Mouse (Mus musculus): ENCODE results near the gene Sdk1.

Sdk1 gene

DNA sequence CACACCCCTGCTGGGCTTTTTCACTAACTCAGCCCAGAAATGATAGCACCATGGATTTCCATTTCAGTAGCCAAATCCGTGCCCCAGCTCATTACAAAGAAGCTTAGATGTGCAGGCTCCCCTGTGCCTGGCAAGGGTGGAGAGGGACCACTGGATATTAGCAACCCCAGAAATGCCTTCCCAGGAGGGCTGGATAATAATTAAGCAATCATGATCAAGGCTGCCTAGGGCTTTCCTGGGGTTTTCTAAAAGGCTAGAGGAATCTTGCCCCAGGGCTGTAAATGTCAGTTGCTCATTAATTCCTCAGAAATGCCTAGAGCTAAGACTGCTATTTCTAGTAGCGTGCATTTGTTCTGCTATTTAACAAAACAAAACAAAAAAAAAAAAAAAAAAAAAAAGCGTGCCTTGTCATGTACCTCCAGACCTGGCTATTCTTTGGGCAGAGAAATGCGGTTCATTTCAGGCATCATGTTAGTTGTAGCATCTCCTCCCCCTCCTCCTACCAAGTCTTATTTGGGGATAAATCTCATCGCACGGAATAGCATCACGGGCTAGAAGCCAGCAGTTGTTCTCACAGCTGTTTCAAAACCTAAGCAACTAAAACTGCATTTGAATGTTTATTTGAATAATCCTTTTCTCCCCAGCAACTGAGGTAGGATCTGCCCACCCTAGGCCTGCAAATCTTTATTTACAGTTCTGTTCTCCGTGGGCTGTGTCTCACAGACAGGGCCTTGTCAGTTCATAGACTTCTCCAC, 617.3 kb downstream of the Sdk1 start:
- no peak for DNase-seq (ENCODE audit: low read depth, low spot score)
- H3K27me3 ChIP-seq (ENCODE audit: control insufficient read depth, insufficient read depth, low read length, poor library complexity, severe bottlenecking): no peaks in the 10 kb centered on the region
- H3K36me3 ChIP-seq (ENCODE audit: control insufficient read depth, insufficient read depth, low read length, poor library complexity, severe bottlenecking): no peaks in the 10 kb centered on the region

DNA sequence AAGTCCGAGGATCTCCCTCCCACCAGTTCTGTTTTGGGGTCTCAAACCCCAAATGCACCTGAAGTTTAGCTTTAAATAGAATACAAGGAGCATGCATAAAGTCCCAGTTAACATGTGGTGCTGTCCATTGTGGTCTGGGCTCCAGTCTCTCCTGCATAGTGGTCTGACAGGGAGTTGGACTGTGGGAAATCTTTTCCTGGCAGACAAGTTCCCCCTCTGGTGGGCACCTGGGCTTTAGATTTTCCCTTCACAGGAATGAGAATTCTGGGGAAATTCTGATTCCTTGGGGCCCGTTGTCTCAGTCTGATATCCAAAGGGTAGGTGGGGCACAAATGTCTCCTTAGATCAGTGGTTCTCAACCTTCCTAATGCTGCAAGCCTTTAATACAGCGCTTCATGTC, 624.8 kb downstream of the Sdk1 start:
- no peaks in the 10 kb centered on the region for H3K36me3 ChIP-seq (ENCODE audit: control insufficient read depth, insufficient read depth, low read length, poor library complexity, severe bottlenecking)
- H3K27me3 ChIP-seq (ENCODE audit: control insufficient read depth, insufficient read depth, low read length, poor library complexity, severe bottlenecking): no peaks in the 10 kb centered on the region
- no peak for DNase-seq (ENCODE audit: low read depth, low spot score)

DNA sequence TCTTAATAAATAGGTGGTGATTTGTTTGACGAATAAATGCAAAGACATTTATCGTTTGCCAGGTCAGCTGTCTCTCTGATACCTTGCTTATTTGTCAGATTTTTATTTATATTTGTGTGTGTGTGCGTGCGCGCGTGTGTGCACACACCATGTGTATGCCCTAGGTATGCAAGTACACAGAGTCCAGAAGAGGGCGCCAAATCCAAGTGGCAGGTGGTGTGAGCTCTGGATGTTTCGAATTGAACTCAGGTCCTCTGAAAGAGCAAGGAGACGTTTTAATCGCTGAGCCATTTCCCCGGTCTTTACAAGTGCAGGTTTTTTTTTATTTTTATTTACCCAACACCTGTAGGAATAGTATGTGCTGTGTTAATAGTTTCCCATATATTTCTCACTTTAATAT, 632.5 kb downstream of the Sdk1 start:
- Histone ChIP-seq H3K27me3 (ENCODE audit: control insufficient read depth, insufficient read depth, low read length, poor library complexity, severe bottlenecking) (no peaks in the 10 kb centered on the region), H3K36me3 (ENCODE audit: control insufficient read depth, insufficient read depth, low read length, poor library complexity, severe bottlenecking) (no peaks in the 10 kb centered on the region)
- no peak for DNase-seq (ENCODE audit: low read depth, low spot score)

DNA sequence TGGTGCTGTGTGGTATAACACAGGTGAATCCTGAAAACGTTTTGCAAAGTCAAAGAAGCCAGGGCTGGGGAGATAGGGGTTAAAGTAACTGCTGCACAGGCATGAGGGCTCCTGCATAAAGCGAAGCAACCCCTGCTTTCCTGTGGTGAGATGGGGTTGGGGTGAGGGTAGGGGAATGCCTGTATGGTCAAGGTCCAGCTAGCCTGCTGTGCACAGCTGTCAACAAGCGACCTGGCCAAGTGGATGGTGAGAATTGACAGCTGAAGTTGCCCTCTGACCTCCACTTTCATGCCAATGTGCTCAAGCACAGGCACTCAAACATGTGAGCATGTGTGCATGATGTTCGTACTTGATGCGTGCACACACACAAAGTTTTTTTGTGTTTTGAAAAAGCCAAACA, 639.4 kb downstream of the Sdk1 start:
- no peak for DNase-seq (ENCODE audit: low read depth, low spot score)
- Histone ChIP-seq H3K36me3 (ENCODE audit: control insufficient read depth, insufficient read depth, low read length, poor library complexity, severe bottlenecking) (no peaks in the 10 kb centered on the region), H3K27me3 (ENCODE audit: control insufficient read depth, insufficient read depth, low read length, poor library complexity, severe bottlenecking) (no peaks in the 10 kb centered on the region)

DNA sequence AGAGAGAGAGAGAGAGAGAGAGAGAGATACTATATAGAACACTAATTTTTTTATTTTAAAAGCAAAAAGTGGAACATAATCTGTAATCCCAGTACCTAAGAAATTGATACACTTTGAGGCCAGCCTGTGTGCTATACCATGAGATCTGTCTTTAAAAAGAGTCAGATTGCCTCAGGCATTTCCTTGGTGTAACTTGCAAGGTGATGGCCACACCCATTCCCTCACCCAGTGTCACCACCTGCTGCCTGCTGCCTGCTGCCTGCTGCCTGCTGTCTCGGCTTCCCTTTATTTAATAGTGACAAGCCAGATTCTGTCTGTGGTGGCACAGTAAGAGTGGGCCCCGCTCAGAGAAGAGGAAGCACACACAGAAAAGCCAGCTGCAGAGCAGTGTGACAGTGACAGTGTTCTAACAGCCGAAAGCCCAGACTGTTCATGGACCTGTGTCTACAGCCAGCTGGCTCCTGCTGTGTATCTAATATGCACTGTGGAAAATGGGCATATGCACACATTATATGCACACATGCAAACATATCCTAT, 642.9 kb downstream of the Sdk1 start:
- Histone ChIP-seq H3K27me3 (ENCODE audit: control insufficient read depth, insufficient read depth, low read length, poor library complexity, severe bottlenecking) (no peaks in the 10 kb centered on the region), H3K36me3 (ENCODE audit: control insufficient read depth, insufficient read depth, low read length, poor library complexity, severe bottlenecking) (no peaks in the 10 kb centered on the region)
- no peak for DNase-seq (ENCODE audit: low read depth, low spot score)

DNA sequence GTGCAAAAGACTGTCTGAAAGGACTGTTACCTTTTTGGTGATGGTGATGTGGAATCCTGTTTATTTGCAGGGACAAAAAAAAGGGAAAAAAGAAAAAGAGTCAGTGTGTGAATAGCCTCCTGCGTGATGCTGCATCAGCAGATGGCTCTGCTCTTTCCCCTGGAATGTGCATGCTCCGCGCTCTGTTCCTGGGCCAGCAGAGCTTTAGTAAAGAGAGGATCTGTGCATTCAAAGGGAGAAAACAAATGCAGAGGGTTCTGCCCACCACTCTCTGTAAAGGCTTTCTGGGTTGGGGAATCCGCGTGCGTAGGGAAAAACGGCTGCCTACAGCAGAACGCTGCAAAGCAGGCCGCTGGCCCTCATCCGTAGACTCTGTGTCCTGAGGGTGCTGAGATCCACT, 644.7 kb downstream of the Sdk1 start:
- Histone ChIP-seq H3K27me3 (ENCODE audit: control insufficient read depth, insufficient read depth, low read length, poor library complexity, severe bottlenecking) (no peaks in the 10 kb centered on the region), H3K36me3 (ENCODE audit: control insufficient read depth, insufficient read depth, low read length, poor library complexity, severe bottlenecking) (no peaks in the 10 kb centered on the region)
- no peak for DNase-seq (ENCODE audit: low read depth, low spot score)

DNA sequence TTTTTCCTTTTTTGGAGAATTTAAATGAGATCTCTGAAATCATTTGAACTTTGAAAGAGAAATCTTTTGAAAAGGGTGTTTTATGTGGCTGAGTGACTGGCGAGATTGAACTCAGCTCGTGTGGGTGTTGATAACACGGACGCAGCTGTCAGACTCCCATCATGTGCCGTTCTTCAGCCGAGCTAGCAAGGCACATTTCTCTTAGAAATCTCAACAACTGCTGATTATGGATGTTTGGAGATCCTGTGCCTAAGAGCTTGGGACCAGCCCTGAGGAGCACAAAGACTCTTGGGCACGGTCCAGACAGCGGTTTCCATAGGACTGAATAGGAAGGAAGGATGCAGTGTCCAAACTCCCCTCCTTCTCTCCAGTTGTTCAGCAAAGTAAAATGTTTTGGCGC, 648.5 kb downstream of the Sdk1 start:
- H3K27me3 ChIP-seq (ENCODE audit: control insufficient read depth, insufficient read depth, low read length, poor library complexity, severe bottlenecking): no peaks in the 10 kb centered on the region
- no peak for DNase-seq (ENCODE audit: low read depth, low spot score)
- H3K36me3 ChIP-seq (ENCODE audit: control insufficient read depth, insufficient read depth, low read length, poor library complexity, severe bottlenecking): no peaks in the 10 kb centered on the region

DNA sequence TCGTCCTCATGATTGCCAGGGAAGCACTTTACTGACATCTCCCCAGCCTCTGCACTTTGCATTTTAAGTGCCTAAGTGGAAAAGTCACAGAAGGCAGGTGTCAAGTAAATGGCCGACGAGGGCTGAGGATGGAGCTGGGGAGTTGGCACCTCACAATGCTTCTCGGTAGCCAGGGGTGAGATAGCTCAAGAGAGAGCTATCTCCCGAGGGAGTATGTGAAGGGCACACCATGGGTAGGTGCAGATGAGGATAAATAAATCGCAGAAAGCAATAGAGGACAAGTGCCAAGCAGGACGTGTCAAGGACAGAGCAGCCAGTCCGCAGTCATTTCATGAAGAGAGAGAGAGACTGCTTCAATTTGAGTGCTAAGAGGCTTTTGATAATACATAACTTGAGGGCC, 655.1 kb downstream of the Sdk1 start:
- H3K27me3 ChIP-seq (ENCODE audit: control insufficient read depth, insufficient read depth, low read length, poor library complexity, severe bottlenecking): no peaks in the 10 kb centered on the region
- DNase-seq (ENCODE audit: low read depth, low spot score): no peak

DNA sequence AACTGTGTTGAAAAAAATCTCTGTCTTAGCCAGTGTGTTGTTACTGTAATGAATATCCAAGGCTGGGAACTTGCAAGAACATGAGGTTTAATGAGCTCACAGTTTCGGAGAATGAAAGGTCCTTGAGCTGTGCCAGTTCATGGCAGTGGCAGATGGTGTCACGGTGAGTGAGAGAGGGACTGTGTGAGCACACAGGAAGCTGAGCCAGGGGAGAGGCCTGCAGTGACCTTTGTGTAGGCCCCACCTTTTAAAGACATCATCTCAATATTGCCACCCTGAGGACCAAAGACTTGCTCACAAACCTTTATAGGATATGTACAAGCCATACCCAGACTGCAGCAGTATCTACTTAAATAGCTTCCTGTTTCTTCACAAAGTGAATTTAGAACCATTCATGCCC, 656.2 kb downstream of the Sdk1 start:
- Histone ChIP-seq H3K36me3 (ENCODE audit: control insufficient read depth, insufficient read depth, low read length, poor library complexity, severe bottlenecking) (no peaks in the 10 kb centered on the region), H3K27me3 (ENCODE audit: control insufficient read depth, insufficient read depth, low read length, poor library complexity, severe bottlenecking) (no peaks in the 10 kb centered on the region)
- DNase-seq (ENCODE audit: low read depth, low spot score): no peak

More for the DNA sequence above, 655.1 kb downstream of the Sdk1 start:
- H3K36me3 ChIP-seq (ENCODE audit: control insufficient read depth, insufficient read depth, low read length, poor library complexity, severe bottlenecking): no peaks in the 10 kb centered on the region

DNA sequence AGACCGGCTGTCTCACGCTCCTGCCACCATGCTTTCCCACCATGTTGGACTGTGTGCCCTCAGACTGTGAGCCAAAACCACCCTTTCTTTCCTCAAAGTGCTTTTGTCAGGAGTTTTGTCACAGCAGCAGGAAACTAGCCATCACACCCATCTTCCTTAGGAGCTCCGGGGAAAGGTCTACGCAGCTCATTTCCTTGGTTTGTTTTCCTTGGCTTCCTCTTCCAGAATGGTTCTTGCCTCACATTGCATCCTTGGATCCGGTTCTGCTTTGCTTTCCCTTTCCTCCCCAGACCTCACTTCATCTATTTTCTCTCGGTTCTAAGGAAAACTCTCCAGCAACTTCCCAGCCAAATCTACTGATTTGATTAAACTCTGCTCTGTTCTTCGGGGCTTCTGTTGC, 658.5 kb downstream of the Sdk1 start:
- DNase-seq (ENCODE audit: low read depth, low spot score): no peak
- no peaks in the 10 kb centered on the region for H3K36me3 ChIP-seq (ENCODE audit: control insufficient read depth, insufficient read depth, low read length, poor library complexity, severe bottlenecking)
- H3K27me3 ChIP-seq (ENCODE audit: control insufficient read depth, insufficient read depth, low read length, poor library complexity, severe bottlenecking): no peaks in the 10 kb centered on the region

DNA sequence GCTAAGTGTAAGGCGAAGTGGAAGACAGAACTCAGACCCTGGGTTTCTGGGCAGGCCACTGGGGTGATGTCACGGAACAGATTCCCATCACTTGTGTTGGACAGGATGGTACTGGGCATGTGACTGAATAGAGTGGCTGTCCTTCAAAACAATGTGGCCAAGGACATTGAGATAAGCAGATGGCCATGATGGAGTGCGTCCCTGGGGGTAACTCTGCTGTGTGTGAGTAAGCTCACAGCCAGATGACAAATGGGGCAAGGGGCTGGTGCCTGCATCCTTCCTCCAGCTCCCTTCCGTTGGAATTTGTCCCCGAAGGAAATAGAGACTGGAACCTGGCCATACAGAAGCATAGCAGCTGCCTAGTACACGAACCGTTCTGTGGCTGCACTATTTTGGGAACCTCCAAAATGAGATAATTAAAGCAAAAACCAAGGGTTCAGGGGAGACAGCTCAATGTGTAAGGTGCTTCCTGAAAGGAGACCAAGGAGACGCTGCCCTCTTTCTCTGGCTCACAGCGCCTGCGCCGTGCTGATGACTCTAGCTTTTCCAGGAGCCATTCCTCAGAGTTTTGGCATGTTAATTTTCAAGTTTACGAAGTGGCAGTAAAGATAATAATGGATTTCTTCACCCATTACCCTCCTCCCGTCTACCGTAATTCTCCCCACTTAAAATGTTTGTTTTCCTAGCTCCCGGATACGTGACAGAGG, 661.4 kb downstream of the Sdk1 start:
- no peaks in the 10 kb centered on the region for H3K36me3 ChIP-seq (ENCODE audit: control insufficient read depth, insufficient read depth, low read length, poor library complexity, severe bottlenecking)
- no peak for DNase-seq (ENCODE audit: low read depth, low spot score)
- H3K27me3 ChIP-seq (ENCODE audit: control insufficient read depth, insufficient read depth, low read length, poor library complexity, severe bottlenecking): no peaks in the 10 kb centered on the region

DNA sequence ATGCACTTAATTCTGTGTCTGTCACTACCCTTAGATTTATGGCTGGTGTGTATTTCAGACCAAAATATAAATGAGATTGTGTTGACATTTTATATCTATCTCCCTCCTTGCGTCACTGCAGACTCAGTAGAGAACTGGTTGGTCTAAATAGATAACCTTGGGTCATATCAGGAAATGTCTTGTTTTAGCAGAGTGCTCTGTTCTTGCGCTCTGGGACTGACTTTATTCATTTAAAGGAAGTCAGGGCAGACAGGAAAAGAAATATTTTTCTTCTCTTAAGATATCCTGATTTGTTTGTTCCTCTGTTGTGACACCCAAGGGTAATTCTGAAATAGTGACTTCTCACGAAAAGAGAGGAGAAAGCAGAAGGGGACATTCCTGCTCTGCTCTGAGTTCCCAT, 669.2 kb downstream of the Sdk1 start:
- no peaks in the 10 kb centered on the region for H3K36me3 ChIP-seq (ENCODE audit: control insufficient read depth, insufficient read depth, low read length, poor library complexity, severe bottlenecking)
- no peak for DNase-seq (ENCODE audit: low read depth, low spot score)
- H3K27me3 ChIP-seq (ENCODE audit: control insufficient read depth, insufficient read depth, low read length, poor library complexity, severe bottlenecking): no peaks in the 10 kb centered on the region

DNA sequence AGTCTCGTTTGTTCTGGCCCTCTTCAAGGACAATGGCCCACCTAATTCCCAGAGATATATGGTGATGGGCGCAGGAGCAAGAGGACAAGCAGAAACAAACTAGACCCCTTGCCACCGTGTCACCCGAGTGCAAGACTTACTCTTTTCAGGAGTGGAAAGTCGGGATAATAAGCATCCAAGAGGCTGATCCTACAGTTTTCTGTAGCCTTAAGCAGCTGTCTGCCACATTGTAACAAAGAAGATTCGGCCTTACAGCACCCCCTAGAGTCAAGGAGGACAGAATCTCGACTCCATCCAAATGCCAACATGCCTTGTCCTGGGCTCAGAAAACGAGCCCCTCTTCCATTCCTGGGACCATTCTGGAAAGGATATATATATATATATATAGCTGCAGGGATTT, 669.6 kb downstream of the Sdk1 start:
- Histone ChIP-seq H3K27me3 (ENCODE audit: control insufficient read depth, insufficient read depth, low read length, poor library complexity, severe bottlenecking) (no peaks in the 10 kb centered on the region), H3K36me3 (ENCODE audit: control insufficient read depth, insufficient read depth, low read length, poor library complexity, severe bottlenecking) (no peaks in the 10 kb centered on the region)
- DNase-seq (ENCODE audit: low read depth, low spot score): no peak

DNA sequence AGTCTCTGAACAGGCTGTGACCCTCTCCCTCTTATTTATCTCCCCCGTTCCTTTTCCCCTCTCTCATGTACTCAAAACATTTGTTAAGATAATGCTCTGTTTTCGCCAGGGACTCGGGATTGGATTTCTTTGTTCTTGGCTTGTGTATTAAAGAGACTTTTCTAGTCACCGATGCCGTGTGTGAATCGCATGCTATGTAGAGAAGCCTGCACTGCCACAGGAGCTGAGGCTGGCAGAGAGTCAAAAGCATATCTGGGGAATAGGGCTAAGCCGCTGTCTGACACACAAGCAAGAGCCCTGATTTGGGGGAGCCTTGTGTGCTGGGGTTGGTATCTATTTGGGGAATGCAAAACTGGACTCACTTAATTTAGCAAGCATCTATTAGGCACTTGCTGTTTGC, 671.6 kb downstream of the Sdk1 start:
- H3K36me3 ChIP-seq (ENCODE audit: control insufficient read depth, insufficient read depth, low read length, poor library complexity, severe bottlenecking): no peaks in the 10 kb centered on the region
- H3K27me3 ChIP-seq (ENCODE audit: control insufficient read depth, insufficient read depth, low read length, poor library complexity, severe bottlenecking): no peaks in the 10 kb centered on the region
- no peak for DNase-seq (ENCODE audit: low read depth, low spot score)

DNA sequence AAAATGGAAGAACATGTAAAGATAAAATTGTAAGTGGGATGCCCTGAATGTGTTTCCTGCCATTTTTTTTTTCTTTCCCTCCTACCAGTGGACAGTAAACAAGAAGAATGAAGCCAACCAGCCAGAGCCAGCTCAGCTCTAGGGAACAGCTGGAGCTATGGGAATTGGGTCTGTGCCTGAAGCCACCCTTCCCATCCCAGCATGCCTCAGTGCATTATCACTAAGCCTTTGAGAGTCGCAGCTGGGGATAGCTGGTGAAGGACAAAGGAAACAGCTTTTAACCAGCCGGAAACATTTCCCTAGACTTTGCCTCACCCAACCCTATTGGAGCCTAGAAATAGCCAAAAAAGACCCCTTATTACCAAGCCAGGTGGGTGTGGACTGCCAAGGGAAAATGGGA, 675.7 kb downstream of the Sdk1 start:
- DNase-seq (ENCODE audit: low read depth, low spot score): no peak
- Histone ChIP-seq H3K36me3 (ENCODE audit: control insufficient read depth, insufficient read depth, low read length, poor library complexity, severe bottlenecking) (no peaks in the 10 kb centered on the region), H3K27me3 (ENCODE audit: control insufficient read depth, insufficient read depth, low read length, poor library complexity, severe bottlenecking) (no peaks in the 10 kb centered on the region)
